Mouse (Mus musculus) spleen, embryonic (tissue): ENCODE measurements around the gene Oxct1.

Experiments
- CTCF ChIA-PET: fragments of 350-600 bp; sonication (Branson Sonifier 250); formaldehyde crosslinking; loops from one replicate; lab custom pipeline; 2022; lab: Charles Lee

Oxct1 gene

DNA sequence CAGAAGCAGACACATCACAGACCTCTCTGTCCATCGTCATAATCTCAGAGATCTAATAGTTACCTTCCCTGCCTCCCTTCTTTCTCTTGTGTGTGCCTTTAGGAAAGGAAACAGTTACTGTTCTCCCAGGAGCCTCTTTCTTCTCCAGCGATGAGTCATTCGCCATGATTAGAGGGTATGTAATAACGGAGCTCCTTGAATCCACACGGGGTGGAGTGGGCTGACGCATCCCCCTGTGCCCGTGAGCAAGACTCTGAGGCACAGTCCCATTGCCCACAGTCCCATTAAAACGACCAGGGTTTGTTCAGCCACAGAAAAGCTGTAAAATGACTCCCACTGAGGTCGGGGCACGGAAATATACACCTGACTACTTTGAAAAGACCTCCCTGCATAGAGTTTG, 74.8 kb downstream of the Oxct1 start:
- CTCF ChIA-PET, result interaction anchor here (0.7 kb wide), 1 partner anchor 239 kb away, joined by 4 read pairs; no protein-coding TSS in a partner anchor

DNA sequence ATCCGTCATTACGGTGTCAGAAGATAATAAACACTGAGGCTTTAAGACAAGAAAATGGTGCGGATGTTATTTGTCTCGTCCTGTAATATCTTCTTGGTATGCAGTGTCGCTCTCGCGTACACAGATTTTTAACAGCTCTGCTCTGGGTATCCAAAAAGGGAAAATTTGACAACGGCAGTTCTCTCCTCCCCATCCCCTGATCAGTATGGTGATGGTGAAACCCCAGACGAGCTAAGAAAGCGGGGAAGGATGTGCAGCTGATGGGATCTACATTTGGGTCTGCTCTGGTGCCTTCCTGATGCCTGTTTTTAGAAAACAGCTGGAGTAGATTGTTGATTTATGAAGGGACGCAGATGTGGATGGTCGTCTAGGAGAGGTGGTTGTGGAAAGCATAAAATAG, 78.1 kb downstream of the Oxct1 start:
- CTCF ChIA-PET, result no interaction called here

DNA sequence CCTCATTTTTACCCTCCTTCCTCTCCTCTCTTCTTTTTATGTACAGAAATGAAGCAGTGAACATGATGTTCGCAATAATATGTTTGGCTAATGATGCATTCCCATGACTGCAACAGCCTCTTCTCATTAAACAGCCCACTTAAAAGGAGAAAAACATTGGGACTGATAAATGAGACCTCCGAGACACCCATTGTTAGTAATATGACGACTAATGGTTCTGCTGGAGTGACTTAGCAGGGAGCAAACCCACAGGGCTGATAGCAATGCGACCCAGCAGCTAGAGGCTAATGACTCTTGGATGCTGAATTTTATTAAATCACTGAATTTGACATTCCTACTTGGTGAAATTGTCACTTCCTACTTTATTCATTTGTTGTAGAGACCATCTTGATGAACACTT, 79.3 kb downstream of the Oxct1 start:
- CTCF ChIA-PET, result no interaction called here

DNA sequence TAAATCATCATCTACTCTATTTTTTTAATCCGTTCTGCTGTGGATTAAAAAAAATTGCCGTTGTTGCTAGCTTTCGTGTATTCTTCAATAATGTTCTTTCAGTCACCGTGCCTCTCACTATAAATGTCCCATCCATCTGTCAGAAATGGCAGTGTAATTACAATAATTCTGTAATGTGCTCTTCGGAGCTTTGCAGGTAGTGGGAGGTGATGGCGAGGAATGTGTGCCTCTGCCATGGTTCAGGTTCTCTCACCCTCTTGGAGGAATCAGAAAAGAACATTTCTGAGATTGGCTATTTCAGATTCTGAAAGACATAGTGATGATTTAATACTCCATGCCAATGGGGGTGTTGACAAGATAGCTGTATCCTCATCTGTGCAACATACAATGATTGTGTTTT, 93.8 kb downstream of the Oxct1 start:
- CTCF ChIA-PET, result interaction anchor here (0.7 kb wide), 1 partner anchor 987 kb away, joined by 3 read pairs; no protein-coding TSS in a partner anchor

DNA sequence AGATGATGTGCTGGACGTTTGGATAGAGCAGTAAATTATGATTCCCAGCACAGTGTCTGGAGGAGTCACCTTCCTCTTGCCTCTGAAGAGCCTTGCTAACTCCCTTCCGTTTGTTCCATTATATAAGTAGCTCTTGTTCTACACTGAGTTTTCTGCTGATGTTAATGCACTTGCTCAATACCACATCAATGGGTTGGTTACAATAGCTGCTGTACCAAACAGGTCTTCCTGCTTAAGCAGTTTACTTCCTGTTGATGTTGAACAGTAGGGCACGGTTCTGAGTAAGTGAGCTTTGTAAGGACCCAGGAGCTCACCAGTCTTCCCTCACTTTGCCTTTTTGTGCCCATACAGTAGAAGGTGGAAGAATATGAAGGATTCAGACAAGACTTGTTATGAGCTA, 98.5 kb downstream of the Oxct1 start:
- CTCF ChIA-PET, result no interaction called here

DNA sequence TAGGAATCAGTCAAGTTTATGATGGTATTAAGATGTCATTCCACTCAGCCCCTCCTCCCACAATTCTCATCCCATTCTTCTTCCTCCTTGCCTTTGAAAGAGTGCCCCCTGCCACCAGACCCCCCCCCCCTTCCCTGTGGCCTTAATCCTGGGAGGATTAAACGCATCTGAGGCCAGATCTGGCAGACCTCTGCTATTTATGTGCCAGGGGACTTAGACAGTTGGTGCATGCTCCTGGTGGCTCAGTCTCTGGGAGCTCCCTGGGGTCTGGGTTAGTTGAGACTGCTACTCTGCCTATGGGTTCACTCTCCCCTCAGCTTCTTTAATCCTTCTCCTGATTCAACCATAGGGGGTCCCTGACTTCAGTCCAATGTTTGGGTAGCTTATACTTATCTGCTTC, 112.3 kb downstream of the Oxct1 start:
- CTCF ChIA-PET, result no interaction called here

DNA sequence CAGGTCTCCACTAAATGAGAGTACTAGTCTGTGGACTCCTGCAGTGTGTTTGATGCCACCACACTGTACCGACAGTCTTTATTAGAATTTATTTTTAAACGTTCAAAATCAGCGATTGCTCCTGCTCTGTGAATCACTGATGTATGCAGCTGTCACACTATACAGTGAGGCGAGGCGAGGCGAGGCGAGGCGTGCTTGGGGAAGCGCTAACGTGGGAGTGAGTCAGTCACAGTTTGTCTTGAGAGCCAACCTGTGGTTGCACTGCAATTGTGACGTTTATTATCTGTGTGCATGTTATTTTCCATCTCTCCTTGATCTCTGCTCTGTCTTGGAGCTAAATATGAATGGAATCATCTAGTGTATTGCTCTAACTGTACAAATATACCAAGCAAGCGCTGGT, 113.3 kb downstream of the Oxct1 start:
- CTCF ChIA-PET, result no interaction called here

DNA sequence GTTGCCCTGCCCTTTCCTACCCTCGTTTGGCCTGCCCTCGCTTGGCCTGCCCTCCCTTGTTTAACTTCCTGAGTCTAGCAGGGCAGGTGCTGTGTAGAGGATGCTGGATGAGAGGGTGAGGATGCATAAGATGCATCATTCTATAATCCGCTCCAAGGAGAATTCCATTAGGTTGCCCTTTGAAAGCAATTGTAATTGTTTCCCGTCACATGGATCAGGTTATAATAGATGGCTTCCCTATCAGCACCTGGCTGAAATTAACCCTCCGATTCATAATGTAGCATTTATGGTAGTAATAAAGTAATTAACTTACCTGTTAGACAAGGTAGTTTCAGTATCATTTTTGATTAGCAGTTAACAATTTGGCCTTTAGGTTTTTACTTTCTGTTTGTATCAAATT, 119.2 kb downstream of the Oxct1 start:
- CTCF ChIA-PET, result no interaction called here

DNA sequence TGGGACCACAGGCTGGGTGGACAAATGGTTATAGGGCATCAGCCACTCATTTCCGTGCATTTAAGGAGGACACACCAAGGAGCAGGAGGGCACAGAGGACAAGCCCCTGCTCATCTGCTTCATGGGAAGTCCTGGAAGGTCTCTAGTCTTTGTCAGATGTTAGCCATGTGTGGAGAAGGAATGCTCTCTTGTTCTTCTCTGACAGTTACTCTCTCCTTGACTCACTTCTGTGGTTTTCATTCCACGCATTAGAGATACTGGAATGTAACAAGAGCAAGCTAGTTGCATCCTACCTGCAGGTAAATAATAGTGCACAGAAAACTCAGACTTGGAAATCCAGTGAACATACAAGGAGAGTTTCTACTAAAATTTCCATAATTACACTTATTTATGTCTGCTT, 121.5 kb downstream of the Oxct1 start:
- CTCF ChIA-PET, result no interaction called here

DNA sequence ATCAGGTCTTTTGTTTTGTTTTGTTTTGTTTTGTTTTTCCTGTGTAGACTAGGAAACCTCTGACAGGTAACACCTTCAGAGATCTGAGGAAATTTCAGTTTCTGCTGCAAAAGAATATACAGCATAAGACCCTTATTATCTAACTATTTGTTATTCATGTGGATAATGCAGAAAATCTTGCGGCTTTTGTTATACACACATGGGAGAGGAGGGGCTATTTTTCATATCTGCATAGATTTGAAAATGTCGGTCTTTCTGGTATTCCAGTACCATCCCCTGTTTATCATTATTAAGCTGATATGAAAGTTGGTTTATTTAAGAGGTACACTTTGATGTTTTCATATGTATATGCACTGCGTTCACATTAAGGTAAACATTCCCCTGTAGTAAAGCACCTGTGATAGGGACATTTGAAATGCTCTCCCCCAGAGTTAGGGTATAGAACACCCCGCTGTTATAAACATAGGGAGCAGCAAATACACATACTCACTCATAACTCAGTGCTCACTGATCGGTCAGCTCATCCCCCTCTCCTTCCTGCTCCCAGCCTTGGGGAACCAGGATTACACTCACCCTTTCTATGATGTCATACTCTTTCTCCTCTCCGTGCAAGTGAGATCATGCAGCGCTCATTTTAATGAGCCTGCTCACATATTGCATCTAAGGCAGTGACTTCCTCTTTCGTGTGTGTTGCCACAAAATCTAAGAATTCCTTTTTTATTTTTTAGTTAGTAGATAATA, 122.6 kb downstream of the Oxct1 start:
- CTCF ChIA-PET, result no interaction called here

DNA sequence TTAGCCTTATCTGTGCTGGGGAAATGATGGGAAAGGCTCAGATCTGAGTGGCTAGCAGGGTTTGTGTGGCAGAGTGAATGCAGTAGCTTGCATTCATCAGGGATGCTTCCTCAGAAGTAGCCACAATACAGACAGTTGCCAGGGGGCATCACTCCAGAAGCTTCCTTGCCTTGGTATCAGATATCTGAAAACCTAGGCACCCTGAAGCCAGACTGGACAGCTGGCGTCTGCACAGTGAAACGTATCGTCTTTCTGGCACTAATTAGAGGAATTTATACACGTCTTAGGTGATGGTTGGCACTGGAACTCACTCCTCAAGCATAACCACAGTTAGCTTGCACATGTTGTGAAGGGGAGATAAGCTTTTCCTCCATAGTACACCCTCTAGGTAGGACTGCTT, 128.5 kb downstream of the Oxct1 start:
- CTCF ChIA-PET, result no interaction called here

DNA sequence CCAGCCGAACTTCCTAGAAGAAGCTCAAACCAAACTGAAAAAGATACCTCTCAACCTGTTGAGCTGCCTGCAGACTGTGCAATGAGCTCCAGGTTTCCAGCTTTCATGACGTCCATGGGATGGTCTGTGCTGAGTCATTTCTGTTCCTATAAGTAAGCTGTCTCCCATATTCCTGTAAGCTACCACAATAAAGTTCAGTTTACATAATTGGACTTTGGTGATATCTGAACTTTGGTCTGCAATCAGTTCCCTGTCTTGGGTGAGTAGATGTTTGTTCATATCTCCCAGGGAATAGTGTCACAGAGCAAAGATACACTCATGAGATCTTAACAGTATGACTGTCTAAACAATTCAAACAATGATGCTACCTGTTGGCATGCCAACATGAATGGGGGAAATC, 141.8 kb downstream of the Oxct1 start:
- CTCF ChIA-PET, result no interaction called here

DNA sequence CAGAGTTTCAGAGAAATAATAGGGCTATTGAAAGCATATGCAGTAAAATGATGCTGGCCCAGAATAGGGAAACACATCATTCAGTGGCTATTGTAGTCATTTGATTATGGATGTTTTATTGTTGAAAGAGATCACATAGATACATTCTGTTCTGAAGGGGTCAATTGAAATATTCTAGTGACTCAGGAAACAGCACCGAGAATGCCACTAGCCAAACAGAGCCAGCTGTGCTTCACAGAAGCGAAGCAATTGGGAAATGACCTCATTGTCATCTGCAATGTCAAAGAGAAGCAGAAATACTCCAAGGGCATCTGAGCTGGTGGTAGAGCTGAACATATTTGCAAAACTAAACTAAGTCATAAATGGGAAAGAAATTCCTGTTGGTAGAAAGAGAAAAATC, 145.4 kb downstream of the Oxct1 start:
- CTCF ChIA-PET, result no interaction called here

DNA sequence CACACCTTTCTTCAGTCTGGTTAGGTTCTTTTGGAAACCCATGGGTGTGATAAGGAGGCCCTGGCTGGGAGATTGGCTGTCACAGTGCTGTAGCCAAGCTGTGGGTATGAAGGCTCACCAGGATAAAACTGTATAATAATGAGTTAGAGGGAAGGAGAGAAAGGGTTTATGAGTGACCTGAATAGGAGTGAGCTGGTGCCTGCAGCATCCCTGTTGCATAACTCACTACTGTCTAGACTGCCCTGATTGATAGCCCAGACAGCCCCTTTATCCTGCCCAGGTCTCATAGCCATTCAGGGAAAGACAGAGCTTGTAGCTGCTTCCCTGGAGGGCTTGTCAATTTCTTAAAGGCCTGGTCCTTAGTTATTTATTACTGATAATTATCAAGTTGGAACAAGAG, 171.7 kb downstream of the Oxct1 start:
- CTCF ChIA-PET, result no interaction called here
